Mouse (Mus musculus) CH12.LX (cell line): ENCODE measurements around the gene Snx10. TPM values are rescaled to one million over a fixed set of nuclear protein-coding genes. Genes with fewer than 3 reads are reported as not detected.

ENCODE experiments used
- DNase-seq: peaks from one replicate; pipeline ENCODE4 v3.0.0-alpha.2; 2013; ENCODE audit errors: extremely low read depth
- H3K27ac ChIP-seq: 2 replicates; pipeline ENCODE4 v1.5.1; 2012; ENCODE audit warnings: low read depth, mild to moderate bottlenecking, control low read depth, moderate library complexity; ENCODE audit not compliant: insufficient read depth
- H3K27me3 ChIP-seq: replicated peaks from 2 replicates; pipeline ENCODE3; 2012; ENCODE audit warnings: inconsistent platforms
- H3K36me3 ChIP-seq, 2 experiments: replicated peaks in 1 of 2; 2 replicates each; pipeline versions ENCODE3 to v1.6.1; 2012; ENCODE audit warnings: inconsistent platforms in 1 of 2, low read length in 1 of 2, mild to moderate bottlenecking in 1 of 2, mixed read lengths in 1 of 2, moderate library complexity in 1 of 2; ENCODE audit not compliant: control insufficient read depth in 1 of 2, insufficient read depth in 1 of 2
- H3K4me1 ChIP-seq, 2 experiments: 2 replicates each; pipeline ENCODE4 v1.6.1; 2012; ENCODE audit warnings: inconsistent platforms in 1 of 2, moderate library complexity in 1 of 2; ENCODE audit not compliant: insufficient read depth in 2 of 2, control insufficient read depth in 1 of 2
- H3K4me2 ChIP-seq: 2 replicates; pipeline ENCODE4 v1.6.1; 2012; ENCODE audit warnings: low read depth, mild to moderate bottlenecking, control low read depth; ENCODE audit not compliant: poor library complexity, insufficient read depth, severe bottlenecking
- H3K4me3 ChIP-seq, 3 experiments: fragments of 150-350 bp in 1 of 3; sonication (generic) in 1 of 3; replicated peaks in 1 of 3; 2 replicates each; pipeline versions ENCODE3 to v1.5.1; 2011 to 2012; ENCODE audit warnings: low read depth in 2 of 3, low read length in 2 of 3, mild to moderate bottlenecking in 2 of 3, moderate library complexity in 2 of 3, control low read depth in 1 of 3, improper control_type of control experiment in 1 of 3, inconsistent platforms in 1 of 3, mixed read lengths in 1 of 3; ENCODE audit not compliant: poor library complexity in 1 of 3
- H3K79me2 ChIP-seq: replicated peaks from 2 replicates; pipeline ENCODE4 v1.6.1; 2012; ENCODE audit warnings: mild to moderate bottlenecking, moderate library complexity; ENCODE audit not compliant: control insufficient read depth, poor library complexity, insufficient read depth, severe bottlenecking; ENCODE audit errors: extremely low read depth
- H3K9ac ChIP-seq: 2 replicates; pipeline ENCODE4 v1.6.1; 2012; ENCODE audit warnings: low read depth, mild to moderate bottlenecking, control low read depth, moderate library complexity; ENCODE audit not compliant: insufficient read depth
- H3K9me3 ChIP-seq: replicated peaks from 2 replicates; pipeline ENCODE3; 2012; ENCODE audit warnings: low read length, inconsistent platforms, mixed read lengths
- BHLHE40 ChIP-seq: IDR thresholded peaks from 2 replicates; pipeline ENCODE4 v1.6.1; 2011; ENCODE audit warnings: mild to moderate bottlenecking, low read depth, low read length, improper control_type of control experiment
- CHD1 ChIP-seq: IDR thresholded peaks from 2 replicates; pipeline ENCODE4 v1.6.1; 2012; ENCODE audit warnings: low read depth, low read length, improper control_type of control experiment, inconsistent platforms
- CHD2 ChIP-seq: IDR thresholded peaks from 2 replicates; pipeline ENCODE4 v1.6.1; 2011; ENCODE audit warnings: low read length, improper control_type of control experiment
- CTCF ChIP-seq, 2 experiments: IDR thresholded peaks in 1 of 2; conservative IDR thresholded peaks in 1 of 2; 2 replicates each; pipeline ENCODE4 v1.5.1; 2011 to 2012; ENCODE audit warnings: low read depth in 2 of 2, low read length in 2 of 2, improper control_type of control experiment in 1 of 2, inconsistent platforms in 1 of 2, mild to moderate bottlenecking in 1 of 2, moderate library complexity in 1 of 2
- E2F4 ChIP-seq: IDR thresholded peaks from 2 replicates; pipeline ENCODE4 v1.6.1; 2011; ENCODE audit warnings: low read depth, low read length, improper control_type of control experiment; ENCODE audit not compliant: insufficient replicate concordance
- EP300 ChIP-seq: IDR thresholded peaks from 2 replicates; pipeline ENCODE4 v1.6.1; 2011; ENCODE audit warnings: low read length, improper control_type of control experiment
- ETS1 ChIP-seq: conservative IDR thresholded peaks from 2 replicates; pipeline ENCODE4 v1.6.1; 2012; ENCODE audit warnings: low read depth, mild to moderate bottlenecking, inconsistent platforms, low read length, improper control_type of control experiment, moderate library complexity
- KAT2A ChIP-seq: IDR thresholded peaks from 2 replicates; pipeline ENCODE4 v1.6.1; 2012; ENCODE audit warnings: low read length, improper control_type of control experiment, inconsistent platforms; ENCODE audit not compliant: insufficient replicate concordance
- MAX ChIP-seq: IDR thresholded peaks from 2 replicates; pipeline ENCODE4 v1.6.1; 2011; ENCODE audit warnings: low read length, improper control_type of control experiment
- MEF2A ChIP-seq: IDR thresholded peaks from 2 replicates; pipeline ENCODE4 v1.6.1; 2014; ENCODE audit warnings: low read depth, mild to moderate bottlenecking, inconsistent platforms, low read length, improper control_type of control experiment, borderline replicate concordance
- MXI1 ChIP-seq: IDR thresholded peaks from 2 replicates; pipeline ENCODE4 v1.6.1; 2011; ENCODE audit warnings: mild to moderate bottlenecking, low read depth, low read length, improper control_type of control experiment
- MYC ChIP-seq: IDR thresholded peaks from 2 replicates; pipeline ENCODE4 v1.6.1; 2011; ENCODE audit warnings: low read depth, mild to moderate bottlenecking, improper control_type of control experiment, low read length
- NRF1 ChIP-seq: IDR thresholded peaks from 2 replicates; pipeline ENCODE4 v1.6.1; 2014; ENCODE audit warnings: low read depth, mild to moderate bottlenecking, inconsistent platforms, low read length, improper control_type of control experiment, moderate library complexity
- PAX5 ChIP-seq: IDR thresholded peaks from 2 replicates; pipeline ENCODE4 v1.6.1; 2012; ENCODE audit warnings: low read length, inconsistent platforms, mixed read lengths
- POLR2A ChIP-seq: IDR thresholded peaks from 2 replicates; pipeline ENCODE4 v1.6.1; 2011; ENCODE audit warnings: low read depth, mild to moderate bottlenecking, improper control_type of control experiment, low read length
- POLR2AphosphoS2 ChIP-seq: IDR thresholded peaks from 2 replicates; pipeline ENCODE4 v1.6.1; 2011; ENCODE audit warnings: low read depth, low read length, improper control_type of control experiment
- RAD21 ChIP-seq: IDR thresholded peaks from 2 replicates; pipeline ENCODE4 v1.6.1; 2011; ENCODE audit warnings: low read depth, mild to moderate bottlenecking, low read length, improper control_type of control experiment, moderate library complexity
- SIN3A ChIP-seq: IDR thresholded peaks from 2 replicates; pipeline ENCODE4 v1.6.1; 2012; ENCODE audit warnings: low read length, improper control_type of control experiment, inconsistent platforms
- TBP ChIP-seq: conservative IDR thresholded peaks from 2 replicates; pipeline ENCODE4 v1.6.1; 2011; ENCODE audit warnings: low read depth, low read length, improper control_type of control experiment
- TCF12 ChIP-seq: IDR thresholded peaks from 2 replicates; pipeline ENCODE4 v1.6.1; 2014; ENCODE audit warnings: low read depth, mild to moderate bottlenecking, inconsistent platforms, low read length, improper control_type of control experiment
- UBTF ChIP-seq: IDR thresholded peaks from 2 replicates; pipeline ENCODE4 v1.6.1; 2012; ENCODE audit warnings: low read depth, mild to moderate bottlenecking, inconsistent platforms, low read length, improper control_type of control experiment, moderate library complexity
- ZNF384 ChIP-seq: IDR thresholded peaks from 2 replicates; pipeline ENCODE4 v1.6.1; 2012; ENCODE audit warnings: low read depth, low read length, improper control_type of control experiment, inconsistent platforms
- dilution Hi-C: fragments of 300-500 bp; cut with MboI; formaldehyde crosslinking; loops from 2 replicates; pipeline ENCODE4 v1.14.3; 2020; ENCODE audit warnings: low sequenced_read_pairs; ENCODE audit not compliant: extremely low pct_unique_long_range_greater_than_20kb, extremely low pct_ligation_motif_present
- in situ Hi-C: fragments of 300-500 bp; cut with MboI; formaldehyde crosslinking; loops from 3 replicates; pipeline ENCODE4 v1.14.3; 2019; ENCODE audit warnings: low sequenced_read_pairs, low pct_ligation_motif_present, low pct_unique_long_range_greater_than_20kb, mixed read lengths
- polyA plus RNA-seq: library from polyadenylated mRNA; unstranded; fragments of >175 nt; gene quantifications from 2 replicates; pipeline ENCODE4 v1.2.1, GENCODE M21; 2012; ENCODE audit warnings: low read depth; ENCODE audit not compliant: insufficient read length
- total RNA-seq, 2 experiments: library from RNA; depleted of rRNA; stranded (reverse); fragments of 300-350 nt in 1 of 2; fragments of >200 nt in 1 of 2; gene quantifications; 2 replicates each; pipeline ENCODE4 v1.2.3; 2012 to 2014

Snx10 gene
- total and polyA plus RNA-seq, 3 experiments = 27.6 to 84.7 (median 46.2) TPM

DNA sequence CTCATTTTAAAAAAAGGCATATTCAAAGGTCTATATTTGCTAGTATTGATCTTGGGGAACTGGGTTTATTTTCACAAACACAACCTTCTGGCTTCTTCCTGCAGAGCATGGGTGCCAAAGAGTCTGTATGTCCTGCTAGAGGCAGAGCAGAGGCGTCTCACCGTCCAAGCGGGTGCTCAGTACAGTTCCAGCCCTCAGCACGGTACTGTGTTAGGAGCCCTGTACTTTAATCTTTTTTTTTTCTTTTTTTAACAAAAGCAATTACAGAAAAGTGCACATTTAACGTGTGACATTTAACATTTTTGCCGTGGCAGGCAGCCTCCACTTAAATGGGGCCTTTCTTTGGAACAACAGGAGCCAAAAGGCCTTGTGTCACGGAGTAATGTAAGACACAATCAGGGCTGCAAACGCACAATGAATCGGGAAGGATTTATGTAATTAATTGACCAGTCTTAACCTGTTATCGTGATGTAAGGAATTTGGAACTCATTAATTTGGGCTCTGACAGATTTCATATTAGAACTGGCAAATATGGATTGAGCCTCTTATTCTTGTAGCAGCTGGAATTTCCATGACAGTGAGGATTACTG, 69.8 kb downstream of the Snx10 start:
- H3K36me3 ChIP-seq = peaks cover 8 to 52% of the 10 kb centered on the region in 2 experiments
- dilution Hi-C loops = no loop called here
- H3K4me2 ChIP-seq = no peak overlapping the region
- H3K27ac ChIP-seq = no peak overlapping the region
- no peaks in the 10 kb centered on the region for H3K27me3 ChIP-seq
- H3K4me1 ChIP-seq = no peaks in the 10 kb centered on the region
- no peak for TF ChIP-seq POLR2A
- no peak for TF ChIP-seq TBP
- TF ChIP-seq ETS1 = no peak
- in situ Hi-C loops = loop anchor here (10.0 to 25.0 kb wide), 2 partner anchors 206 to 261 kb away; no protein-coding TSS in a partner anchor
- no peaks in the 10 kb centered on the region for H3K9me3 ChIP-seq
- no peaks in the 10 kb centered on the region for H3K79me2 ChIP-seq
- no peak overlapping the region for H3K9ac ChIP-seq
- DNase-seq = no peak
- no peak overlapping the region for H3K4me3 ChIP-seq

DNA sequence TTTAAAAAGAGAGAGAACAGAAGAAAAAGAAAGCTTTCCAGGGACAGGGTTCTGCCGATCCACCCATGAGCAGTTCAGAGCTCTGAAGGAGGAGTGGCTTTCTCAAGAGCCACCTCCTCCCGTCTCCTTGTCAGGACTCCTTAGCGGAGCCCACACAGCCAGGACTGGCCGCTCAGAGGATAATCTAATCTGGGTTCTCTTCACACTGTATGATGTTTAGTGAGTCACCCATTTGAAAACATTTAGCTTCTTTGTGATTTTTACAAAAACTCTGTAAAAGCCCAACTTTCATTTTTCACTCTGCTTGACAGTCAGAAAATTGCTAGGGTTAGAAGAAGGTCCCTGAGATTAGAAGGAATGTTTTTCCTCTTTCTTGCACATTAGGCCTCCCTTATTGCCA, 70.8 kb downstream of the Snx10 start:
- no peaks in the 10 kb centered on the region for H3K79me2 ChIP-seq
- in situ Hi-C loops = loop anchor here (10.0 to 25.0 kb wide), 2 partner anchors 207 to 260 kb away; no protein-coding TSS in a partner anchor
- peaks cover 8 to 45% of the 10 kb centered on the region in 2 experiments for H3K36me3 ChIP-seq
- no peak overlapping the region for H3K4me3 ChIP-seq
- H3K9ac ChIP-seq = no peak overlapping the region
- H3K9me3 ChIP-seq = no peaks in the 10 kb centered on the region
- H3K27ac ChIP-seq = no peak overlapping the region
- dilution Hi-C loops = no loop called here
- no peak for TF ChIP-seq TCF12
- no peak for TF ChIP-seq SIN3A
- no peak for TF ChIP-seq MXI1
- no peak for TF ChIP-seq E2F4
- no peak for DNase-seq
- no peak overlapping the region for H3K4me2 ChIP-seq
- H3K27me3 ChIP-seq = no peaks in the 10 kb centered on the region
- no peaks in the 10 kb centered on the region for H3K4me1 ChIP-seq

DNA sequence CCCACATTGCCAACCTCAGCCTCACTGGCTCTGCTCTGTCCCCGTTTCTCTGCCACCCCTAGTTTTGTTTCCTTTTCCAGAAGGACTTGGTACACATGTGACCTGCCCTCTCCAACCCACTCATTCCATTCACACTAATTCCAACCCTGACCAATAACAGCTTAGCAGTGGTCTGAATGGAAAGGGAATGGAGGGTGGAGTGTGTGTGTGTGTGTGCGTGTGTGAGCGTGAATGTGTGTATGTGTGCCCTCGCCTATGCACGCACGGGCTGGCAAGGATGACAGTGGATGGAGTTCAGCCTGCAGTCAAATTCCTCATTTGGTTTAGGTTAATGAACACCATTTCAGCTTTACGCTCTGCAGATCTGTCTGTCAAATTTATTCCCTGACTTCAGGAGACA, 74.4 kb downstream of the Snx10 start:
- DNase-seq = no peak
- Histone ChIP-seq H3K4me1 (no peaks in the 10 kb centered on the region), H3K79me2 (no peaks in the 10 kb centered on the region), H3K27me3 (no peaks in the 10 kb centered on the region), H3K36me3 (peaks cover 0 to 34% of the 10 kb centered on the region in 2 experiments), H3K9ac (no peak overlapping the region), H3K4me3 (no peak overlapping the region), H3K27ac (no peak overlapping the region), H3K4me2 (no peak overlapping the region), H3K9me3 (peaks cover 2% of the 10 kb centered on the region)
- TF ChIP-seq KAT2A = no peak
- no peak for TF ChIP-seq CTCF (conservative IDR thresholded peaks at IDR 0.05 in 1 of 2, IDR thresholded peaks at IDR 0.05 in 1 of 2; ENCODE audit: low read depth in 2 of 2, low read length in 2 of 2)
- TF ChIP-seq UBTF = no peak
- no peak for TF ChIP-seq NRF1
- no peak for TF ChIP-seq BHLHE40
- no peak for TF ChIP-seq CHD1
- TF ChIP-seq MYC = no peak
- TF ChIP-seq EP300 = no peak
- no peak for TF ChIP-seq CHD2
- TF ChIP-seq POLR2AphosphoS2 = no peak
- no peak for TF ChIP-seq MAX
- no peak for TF ChIP-seq RAD21
- TF ChIP-seq SIN3A = no peak
- TF ChIP-seq MEF2A = no peak
- no peak for TF ChIP-seq PAX5
- TF ChIP-seq ZNF384 = no peak
- in situ Hi-C loops = loop anchor here (10.0 to 25.0 kb wide), 2 partner anchors 211 to 257 kb away; no protein-coding TSS in a partner anchor
- dilution Hi-C loops = no loop called here
